Mouse (Mus musculus) megakaryocyte, embryonic 14.5 days (primary cell): ENCODE data around the gene Pou2f1. TPM values are rescaled to one million over a fixed set of nuclear protein-coding genes. Genes with fewer than 3 reads are reported as not detected.

Source experiments
- H3K27me3 ChIP-seq: replicated peaks from 2 replicates; pipeline ENCODE3; 2012; ENCODE audit warnings: inconsistent platforms
- H3K36me3 ChIP-seq: replicated peaks from 2 replicates; pipeline ENCODE3; 2012; ENCODE audit warnings: low read length, inconsistent platforms, mixed read lengths
- H3K4me1 ChIP-seq: 2 replicates; pipeline ENCODE4 v1.6.1; 2012; ENCODE audit warnings: inconsistent platforms
- H3K4me3 ChIP-seq: replicated peaks from 2 replicates; pipeline ENCODE3; 2012; ENCODE audit warnings: moderate library complexity, mild to moderate bottlenecking, inconsistent platforms
- H3K9me3 ChIP-seq: 2 replicates; pipeline ENCODE4 v1.6.1; 2012; ENCODE audit warnings: inconsistent platforms
- FLI1 ChIP-seq: IDR thresholded peaks from 2 replicates; pipeline ENCODE4 v1.6.1; 2012; ENCODE audit warnings: low read length, inconsistent platforms, mixed read lengths
- GATA1 ChIP-seq: IDR thresholded peaks from 3 replicates; pipeline ENCODE4 v1.6.1; 2012; ENCODE audit warnings: mixed read lengths, low read length, inconsistent platforms, borderline replicate concordance
- polyA plus RNA-seq: library from polyadenylated mRNA; stranded (reverse); fragments of >175 nt; gene quantifications from 2 replicates; pipeline ENCODE4 v1.2.3, GENCODE M21; 2012; ENCODE audit warnings: low replicate concordance; ENCODE audit not compliant: insufficient read depth

Pou2f1 gene
- polyA plus RNA-seq, 1 experiment: 3.8 TPM

DNA sequence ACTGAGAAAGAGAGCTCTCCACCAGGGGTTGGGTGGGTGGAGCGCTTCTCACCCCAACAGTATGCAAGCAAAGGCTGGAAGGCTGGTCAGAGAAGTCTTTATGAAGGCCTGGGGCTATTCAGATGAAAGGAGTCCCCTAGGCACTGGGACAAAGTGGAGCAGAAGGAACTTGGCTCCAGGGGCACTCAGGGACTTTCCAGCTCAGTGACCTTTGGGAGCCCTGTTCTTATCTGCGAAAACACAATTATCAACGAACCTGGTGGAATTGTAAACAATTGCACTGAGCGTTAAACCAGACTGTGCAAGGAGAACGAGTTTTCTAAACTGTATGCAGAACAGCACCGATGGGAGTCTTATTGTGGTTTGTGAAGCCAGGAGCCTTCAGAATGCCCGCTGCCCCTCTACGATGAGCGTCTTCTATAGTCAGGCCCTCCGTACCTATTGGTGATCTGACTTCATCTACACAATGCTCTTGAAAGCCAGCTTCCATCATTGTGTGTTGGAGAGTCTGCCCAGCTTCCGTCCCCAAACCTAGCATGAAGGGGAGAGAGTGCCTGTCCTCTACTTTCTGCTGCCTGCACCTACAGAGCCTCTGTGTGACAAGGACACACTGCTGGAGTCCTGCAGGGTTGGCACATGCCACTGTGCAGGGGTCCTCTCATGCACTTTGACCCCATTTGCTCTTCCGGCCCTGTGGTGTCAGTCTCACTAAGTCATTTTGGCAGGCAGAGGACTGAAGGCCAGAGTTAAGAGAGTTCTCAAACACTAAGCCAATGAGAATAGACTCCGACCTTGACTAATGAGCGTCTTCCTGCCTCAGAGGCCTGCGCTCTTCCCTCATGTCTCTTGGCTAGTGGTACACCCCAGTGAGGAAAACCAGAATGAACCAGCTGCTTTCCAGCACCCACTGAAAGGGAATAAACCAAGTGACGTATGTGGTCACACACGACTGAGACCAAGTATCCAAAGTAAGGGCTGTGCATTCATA is 152.7 kb downstream of the Pou2f1 start:
- H3K36me3 ChIP-seq: no peaks in the 10 kb centered on the region
- no peak for TF ChIP-seq FLI1
- TF ChIP-seq GATA1: no peak
- peaks cover 80% of the 10 kb centered on the region for H3K27me3 ChIP-seq
- no peaks in the 10 kb centered on the region for H3K9me3 ChIP-seq
- H3K4me3 ChIP-seq: no peak overlapping the region
- H3K4me1 ChIP-seq: peaks cover 33% of the 10 kb centered on the region

DNA sequence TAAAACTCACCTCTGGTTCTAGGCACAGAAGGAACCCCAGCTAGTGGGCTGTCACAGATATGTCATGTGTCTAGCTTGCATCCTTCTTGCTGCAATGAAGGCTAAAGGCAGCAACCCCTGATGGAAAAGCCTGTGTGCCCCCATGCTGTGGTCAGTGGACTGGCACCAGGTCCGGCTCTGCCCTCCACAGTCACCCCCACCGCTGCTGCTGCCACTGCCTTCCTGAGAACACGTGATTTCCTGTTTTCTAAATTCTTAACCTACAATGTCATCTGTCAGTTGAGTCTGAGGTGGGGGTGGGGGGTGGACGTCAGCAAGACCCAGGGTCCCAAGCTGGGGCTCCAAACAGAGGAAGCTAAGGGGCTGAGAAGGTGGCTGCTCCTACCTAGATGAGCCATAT is 153.6 kb downstream of the Pou2f1 start:
- no peak for TF ChIP-seq GATA1
- H3K4me1 ChIP-seq: peaks cover 39% of the 10 kb centered on the region
- no peaks in the 10 kb centered on the region for H3K36me3 ChIP-seq
- no peaks in the 10 kb centered on the region for H3K9me3 ChIP-seq
- peak overlapping the region; percentile 48 for H3K4me3 ChIP-seq
- H3K27me3 ChIP-seq: peaks cover 87% of the 10 kb centered on the region

DNA sequence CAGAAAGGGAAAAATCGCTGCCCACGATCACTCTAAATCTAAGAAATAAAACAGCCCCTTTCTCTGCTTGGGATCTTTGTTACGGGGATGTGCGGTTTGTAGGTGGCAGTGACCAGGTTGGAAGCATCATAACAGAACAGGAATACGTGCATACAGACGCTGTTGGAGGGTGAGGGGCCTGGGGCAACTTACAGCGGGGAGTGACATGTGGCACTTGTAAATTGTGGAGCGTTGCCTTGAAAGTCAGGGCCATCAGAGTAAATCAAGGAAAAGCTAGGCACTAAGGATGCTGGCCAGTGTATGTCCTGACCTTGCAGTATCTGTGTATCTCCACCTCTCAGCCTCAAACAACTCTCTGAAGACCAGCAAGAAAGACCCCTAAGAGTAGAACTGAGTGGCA is 154.1 kb downstream of the Pou2f1 start:
- Histone ChIP-seq H3K4me3 (peak overlapping the region; percentile 50), H3K27me3 (peaks cover 89% of the 10 kb centered on the region), H3K9me3 (no peaks in the 10 kb centered on the region), H3K36me3 (no peaks in the 10 kb centered on the region), H3K4me1 (peaks cover 39% of the 10 kb centered on the region)
- TF ChIP-seq GATA1 (no peak), FLI1 (no peak)

DNA sequence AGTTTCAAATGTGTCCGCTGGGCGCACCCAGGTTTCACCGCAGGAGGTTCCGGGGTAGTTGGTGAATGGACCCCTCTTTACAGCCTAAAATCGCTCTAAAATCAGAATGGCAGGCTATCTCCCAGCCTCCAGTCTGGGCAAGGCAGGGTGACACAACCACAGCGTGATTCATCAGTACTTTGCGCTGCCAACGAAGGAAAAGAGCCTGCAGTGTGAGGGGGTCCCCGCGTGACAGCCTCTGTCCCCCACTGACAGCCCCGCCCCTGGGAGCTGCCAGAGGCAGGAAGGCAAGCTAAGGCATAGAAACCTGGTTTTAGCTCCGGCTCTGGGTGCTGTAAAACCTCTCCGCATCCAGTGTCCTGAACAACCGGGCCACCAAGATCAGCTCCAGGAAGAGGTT is 157.1 kb downstream of the Pou2f1 start:
- no peaks in the 10 kb centered on the region for H3K36me3 ChIP-seq
- TF ChIP-seq GATA1 (no peak), FLI1 (no peak)
- H3K4me3 ChIP-seq: peak overlapping the region; percentile 91
- no peaks in the 10 kb centered on the region for H3K9me3 ChIP-seq
- peaks cover 44% of the 10 kb centered on the region for H3K4me1 ChIP-seq
- H3K27me3 ChIP-seq: peaks cover 84% of the 10 kb centered on the region

DNA sequence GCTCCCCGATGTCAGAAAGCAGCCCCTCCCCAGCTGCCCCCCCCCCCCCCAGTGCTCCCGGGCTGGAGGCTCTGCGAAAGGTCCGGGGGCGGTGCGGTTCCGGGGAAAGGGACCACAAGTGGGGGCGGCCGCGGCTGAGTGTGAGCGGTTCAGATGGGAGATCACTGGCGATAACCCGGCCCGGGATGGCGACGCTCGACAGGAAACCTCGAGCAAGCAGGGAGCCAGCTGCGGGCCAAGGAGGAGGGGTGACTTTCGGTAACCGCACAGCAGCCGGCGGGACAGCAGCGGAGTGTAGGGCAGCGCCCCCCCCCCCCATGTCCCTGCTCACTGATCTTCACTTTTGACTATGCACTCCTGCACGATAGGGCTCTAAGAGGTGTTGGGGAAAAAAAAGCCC is 157.5 kb downstream of the Pou2f1 start:
- Histone ChIP-seq H3K9me3 (peaks cover 2% of the 10 kb centered on the region; the same call in 1 of the 2 replicates), H3K4me1 (peaks cover 42% of the 10 kb centered on the region), H3K36me3 (no peaks in the 10 kb centered on the region), H3K27me3 (peaks cover 82% of the 10 kb centered on the region), H3K4me3 (peak overlapping the region; percentile 91)
- no peak for TF ChIP-seq FLI1
- TF ChIP-seq GATA1: no peak

DNA sequence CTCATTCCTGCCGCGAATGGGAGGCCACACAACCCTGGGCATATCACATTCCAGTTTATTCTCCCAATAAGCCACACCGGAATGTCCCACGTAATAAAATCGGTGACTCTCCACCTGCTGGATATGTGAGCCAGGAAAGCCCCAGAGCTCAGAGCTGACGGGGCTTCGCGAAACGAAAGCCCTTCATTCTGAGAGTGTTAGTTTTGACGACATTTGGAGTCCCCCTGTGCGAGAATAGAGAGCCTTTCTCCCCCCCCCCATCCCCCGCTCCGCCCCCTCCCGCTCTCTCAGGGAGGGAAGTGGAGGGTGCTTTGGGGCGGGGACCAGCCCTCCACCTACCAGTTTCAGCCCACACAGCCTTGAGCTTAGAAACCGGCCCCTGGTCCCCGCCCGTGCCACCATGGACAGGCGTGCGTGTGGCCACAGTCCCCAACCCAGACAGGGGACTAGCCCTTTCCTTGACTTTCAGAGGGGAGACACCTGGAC is 158.0 kb downstream of the Pou2f1 start:
- peak overlapping the region; percentile 91 for H3K4me3 ChIP-seq
- H3K4me1 ChIP-seq: peaks cover 38% of the 10 kb centered on the region
- H3K27me3 ChIP-seq: peaks cover 82% of the 10 kb centered on the region

DNA sequence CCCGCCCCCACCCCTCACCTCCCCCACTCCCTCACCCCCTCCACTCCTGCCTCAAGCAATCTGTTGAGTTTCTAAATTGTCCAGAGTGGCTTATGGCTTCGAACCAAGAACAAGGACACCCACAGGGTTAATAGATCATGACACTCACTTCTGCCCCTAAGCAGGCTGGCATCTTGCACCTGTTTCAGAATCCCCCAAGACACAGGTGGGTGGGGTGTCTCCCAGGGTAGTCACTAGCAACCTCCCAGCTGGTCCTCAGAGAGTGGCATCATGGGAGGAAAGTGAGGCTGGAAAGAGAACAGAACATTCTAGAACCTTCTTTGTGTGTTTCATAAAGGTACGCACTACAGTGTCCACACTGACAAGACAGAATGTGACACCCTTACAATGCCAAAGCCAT is 158.9 kb downstream of the Pou2f1 start:
- Histone ChIP-seq H3K27me3 (peaks cover 81% of the 10 kb centered on the region), H3K9me3 (peaks cover 3% of the 10 kb centered on the region; the same call in 1 of the 2 replicates), H3K4me3 (no peak overlapping the region), H3K4me1 (peaks cover 29% of the 10 kb centered on the region), H3K36me3 (no peaks in the 10 kb centered on the region)
- TF ChIP-seq FLI1: no peak
- no peak for TF ChIP-seq GATA1

More for the DNA sequence above, 158.0 kb downstream of the Pou2f1 start:
- Histone ChIP-seq H3K36me3 (no peaks in the 10 kb centered on the region), H3K9me3 (peaks cover 3% of the 10 kb centered on the region; the same call in 1 of the 2 replicates)
- TF ChIP-seq FLI1: no peak
- no peak for TF ChIP-seq GATA1

DNA sequence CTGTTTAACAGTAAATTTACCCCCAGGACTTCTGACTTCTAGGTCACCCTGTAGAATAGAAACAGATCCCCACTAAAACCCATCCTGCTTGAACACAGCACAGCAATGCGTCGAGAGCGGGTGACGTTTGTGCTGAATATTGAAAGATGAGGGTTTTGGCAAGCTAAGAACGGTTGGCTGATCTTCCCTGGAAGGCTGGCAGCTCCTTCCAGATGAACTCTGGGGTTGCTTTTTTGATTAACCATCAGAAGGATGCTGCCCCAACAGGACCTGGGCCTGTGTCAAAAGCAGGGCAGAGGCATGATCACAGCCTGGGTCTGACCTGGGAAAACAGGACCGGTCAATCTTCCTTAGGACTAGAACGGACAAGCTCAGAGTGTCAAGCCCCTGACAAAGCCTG is 160.3 kb downstream of the Pou2f1 start:
- peaks cover 25% of the 10 kb centered on the region for H3K4me1 ChIP-seq
- peaks cover 3% of the 10 kb centered on the region; the same call in 1 of the 2 replicates for H3K9me3 ChIP-seq
- no peaks in the 10 kb centered on the region for H3K36me3 ChIP-seq
- TF ChIP-seq FLI1 (no peak), GATA1 (no peak)
- H3K27me3 ChIP-seq: peaks cover 76% of the 10 kb centered on the region
- no peak overlapping the region for H3K4me3 ChIP-seq

DNA sequence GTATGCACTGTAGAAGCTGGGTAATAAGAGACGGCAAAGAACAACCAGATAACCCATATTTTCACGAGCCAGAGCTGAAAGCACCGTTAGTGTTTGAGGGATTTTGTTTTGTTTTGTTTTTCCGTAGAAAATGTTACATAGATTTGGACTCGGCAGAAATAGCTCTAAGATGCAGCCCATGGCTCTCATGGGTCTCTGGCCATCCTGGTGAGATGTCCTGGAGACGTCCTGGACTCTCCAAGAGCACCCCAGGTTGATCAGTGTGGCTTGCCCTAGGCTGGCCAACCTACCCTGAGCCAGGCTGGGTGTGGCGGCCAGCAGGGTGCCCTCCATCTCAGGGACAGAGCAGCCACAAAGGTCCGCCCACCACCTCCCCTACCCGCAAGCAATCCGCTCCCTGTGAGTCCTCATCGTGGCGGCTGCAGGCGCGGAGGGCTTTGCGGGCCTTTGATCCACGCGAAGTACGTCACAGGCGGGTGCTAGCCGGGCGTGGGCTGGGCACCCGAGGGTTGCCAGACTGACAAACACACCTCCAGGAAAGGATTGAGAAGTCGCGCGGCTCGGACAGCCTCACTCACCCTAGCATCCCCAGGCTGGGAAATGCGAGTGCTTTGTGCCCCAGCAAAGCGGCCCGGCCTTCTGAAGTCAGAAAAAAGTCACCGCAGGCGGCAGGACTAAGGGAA is 161.8 kb downstream of the Pou2f1 start:
- peaks cover 73% of the 10 kb centered on the region for H3K27me3 ChIP-seq
- peak overlapping the region; percentile 70 for H3K4me3 ChIP-seq
- H3K4me1 ChIP-seq: peaks cover 21% of the 10 kb centered on the region

DNA sequence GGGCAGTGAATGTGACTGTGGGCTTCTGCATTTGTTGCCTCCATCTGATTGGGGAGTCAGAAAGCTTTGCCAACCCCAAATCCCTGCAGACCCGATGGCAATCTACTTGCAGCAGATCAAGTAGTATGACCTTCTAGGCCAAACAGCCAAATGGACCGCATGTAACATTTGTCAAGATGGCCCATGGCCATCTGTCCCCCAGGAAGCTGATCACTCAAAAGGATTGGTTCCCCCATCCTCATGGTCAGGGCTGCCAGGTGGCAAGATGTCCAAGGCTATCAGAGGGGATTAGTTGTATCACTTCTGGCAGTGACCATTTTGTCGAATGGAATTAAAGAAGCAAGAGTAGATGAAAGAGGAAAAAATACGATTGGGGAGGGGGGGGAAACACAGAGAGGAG is 163.3 kb downstream of the Pou2f1 start:
- peaks cover 7% of the 10 kb centered on the region for H3K4me1 ChIP-seq
- H3K4me3 ChIP-seq: no peak overlapping the region
- H3K27me3 ChIP-seq: peaks cover 60% of the 10 kb centered on the region
- peaks cover 3% of the 10 kb centered on the region; the same call in 1 of the 2 replicates for H3K9me3 ChIP-seq
- no peak for TF ChIP-seq GATA1
- TF ChIP-seq FLI1: no peak
- no peaks in the 10 kb centered on the region for H3K36me3 ChIP-seq

More for the DNA sequence above, 161.8 kb downstream of the Pou2f1 start:
- Histone ChIP-seq H3K9me3 (peaks cover 3% of the 10 kb centered on the region; the same call in 1 of the 2 replicates), H3K36me3 (no peaks in the 10 kb centered on the region)
- TF ChIP-seq GATA1: no peak
- TF ChIP-seq FLI1: no peak
